Mouse (Mus musculus) liver, embryonic 14.5 days (tissue): ENCODE measurements at regions not wholly inside any gene's neighbourhood (a gene's known extent, or its start where the extent isn't known, plus 50 kb on each side); places are given as distances from the start of the nearest gene placed in this dataset.

Experiments used
- ATAC-seq: fragments of 200-750 bp; cut with Nextera tagmentation; 2 replicates; pipeline ENCODE4 v1.8.0; 2017; ENCODE audit warnings: moderate number of reproducible peaks, mild to moderate bottlenecking, moderate library complexity; ENCODE audit not compliant: insufficient read depth
- DNase-seq, 3 experiments: peaks; one replicate each; pipeline ENCODE4 v3.0.0-alpha.2; 2012 to 2013; ENCODE audit warnings: low read depth in 3 of 3, low spot score in 3 of 3
- H3K27ac ChIP-seq: fragments of 300-500 bp; sonication (generic); 2 replicates; pipeline ENCODE4 v1.5.1; 2014; ENCODE audit warnings: moderate library complexity, mild to moderate bottlenecking, control low read depth, inconsistent platforms
- H3K27me3 ChIP-seq: fragments of 300-500 bp; sonication (generic); 2 replicates; pipeline ENCODE4 v1.6.1; 2014; ENCODE audit warnings: mild to moderate bottlenecking, low read length, moderate library complexity; ENCODE audit not compliant: control insufficient read depth, insufficient read depth
- H3K36me3 ChIP-seq: fragments of 300-500 bp; sonication (generic); replicated peaks from 2 replicates; pipeline ENCODE4 v1.6.1; 2014; ENCODE audit warnings: low read depth; ENCODE audit not compliant: control insufficient read depth, insufficient read depth
- H3K4me1 ChIP-seq, 2 experiments: fragments of 200-500 bp in 1 of 2; fragments of 300-500 bp in 1 of 2; sonication (generic) in 1 of 2; replicated peaks; 2 replicates each; pipeline ENCODE4 v1.6.1; 2012 to 2014; ENCODE audit warnings: antibody characterized with exemption in 1 of 2, inconsistent platforms in 1 of 2, low read length in 1 of 2; ENCODE audit not compliant: control insufficient read depth in 2 of 2, insufficient read depth in 2 of 2
- H3K4me2 ChIP-seq: fragments of 300-500 bp; sonication (generic); 2 replicates; pipeline ENCODE4 v1.6.1; 2014; ENCODE audit warnings: low read depth, mild to moderate bottlenecking, control low read depth, moderate library complexity
- H3K4me3 ChIP-seq, 2 experiments: fragments of 200-500 bp in 1 of 2; fragments of 300-500 bp in 1 of 2; sonication (generic) in 1 of 2; 2 replicates each; pipeline ENCODE4 v1.5.1; 2012 to 2014; ENCODE audit warnings: low read depth in 2 of 2, low read length in 2 of 2, mild to moderate bottlenecking in 2 of 2, control low read depth in 1 of 2, inconsistent platforms in 1 of 2, moderate library complexity in 1 of 2; ENCODE audit not compliant: insufficient read depth in 1 of 2
- H3K9ac ChIP-seq: fragments of 300-500 bp; sonication (generic); replicated peaks from 2 replicates; pipeline ENCODE4 v1.6.1; 2014; ENCODE audit warnings: mild to moderate bottlenecking, control low read depth, moderate library complexity
- H3K9me3 ChIP-seq: fragments of 300-500 bp; sonication (generic); 2 replicates; pipeline ENCODE4 v1.6.1; 2016; ENCODE audit warnings: low read length, mixed read lengths; ENCODE audit not compliant: control insufficient read depth
- CTCF ChIP-seq: IDR thresholded peaks from 2 replicates; pipeline ENCODE4 v1.5.1; 2016; ENCODE audit warnings: antibody characterized with exemption, low read depth, control low read depth
- EP300 ChIP-seq: IDR thresholded peaks from 2 replicates; pipeline ENCODE4 v1.6.1; 2016; ENCODE audit warnings: antibody characterized with exemption, low read depth
- WGBS: fragments of 180-500 bp; shearing (Covaris S2); extraction: QIAGEN DNeasy Blood & Tissue Kit; methylation state at CpG from one replicate; pipeline ENCODE4 v1.1.7; 2014; ENCODE audit not compliant: insufficient replicate concordance; 5-methylcytosine and 5-hydroxymethylcytosine counted together

- TF ChIP-seq EP300 (no peak), CTCF (no peak)
These were observed 133.0 kb downstream of the Tsen15 start for GRCm38 (mm10) chr1:152253486-152253885.

GRCm38 (mm10) chr1:152252658-152253267, 133.7 kb downstream of the Tsen15 start:
- TF ChIP-seq CTCF: no peak
- Histone ChIP-seq H3K4me1 (no peaks in the 10 kb centered on the region), H3K4me2 (no peak overlapping the region), H3K27me3 (no peaks in the 10 kb centered on the region), H3K4me3 (no peak overlapping the region), H3K36me3 (no peaks in the 10 kb centered on the region), H3K9ac (no peak overlapping the region), H3K9me3 (no peaks in the 10 kb centered on the region), H3K27ac (no peak overlapping the region)
- no peak for DNase-seq
- no peak for ATAC-seq
- WGBS: 34% methylated on average over 9 of the region's 9 CpGs

More at GRCm38 (mm10) chr1:152253486-152253885, 133.0 kb downstream of the Tsen15 start:
- Histone ChIP-seq H3K4me1 (no peaks in the 10 kb centered on the region), H3K4me3 (no peak overlapping the region), H3K36me3 (no peaks in the 10 kb centered on the region), H3K9ac (no peak overlapping the region), H3K9me3 (no peaks in the 10 kb centered on the region), H3K27ac (no peak overlapping the region), H3K27me3 (no peaks in the 10 kb centered on the region), H3K4me2 (no peak overlapping the region)
- WGBS: 43% methylated on average over 4 of the region's 4 CpGs
- DNase-seq (no peak), ATAC-seq (no peak)

- Histone ChIP-seq H3K36me3 (no peaks in the 10 kb centered on the region), H3K9me3 (no peaks in the 10 kb centered on the region), H3K4me3 (no peak overlapping the region), H3K4me2 (no peak overlapping the region), H3K4me1 (no peaks in the 10 kb centered on the region), H3K9ac (no peak overlapping the region), H3K27me3 (no peaks in the 10 kb centered on the region), H3K27ac (no peak overlapping the region)
- ATAC-seq: no peak
- no peak for TF ChIP-seq EP300
- TF ChIP-seq CTCF: no peak
- no peak for DNase-seq
- 83% methylated on average over 9 of the region's 9 CpGs for WGBS
These were observed 145.5 kb downstream of the Tsen15 start for GRCm38 (mm10) chr1:152241026-152241425.

GRCm38 (mm10) chr1:152239376-152239775, 147.1 kb downstream of the Tsen15 start:
- no peak overlapping the region for H3K27ac ChIP-seq
- H3K9me3 ChIP-seq: no peaks in the 10 kb centered on the region
- no peak overlapping the region for H3K4me2 ChIP-seq
- 69% methylated on average over 6 of the region's 6 CpGs for WGBS
- TF ChIP-seq CTCF: no peak
- no peak for TF ChIP-seq EP300
- H3K27me3 ChIP-seq: no peaks in the 10 kb centered on the region
- H3K9ac ChIP-seq: no peak overlapping the region
- no peak overlapping the region for H3K4me3 ChIP-seq
- DNase-seq (no peak), ATAC-seq (no peak)
- H3K4me1 ChIP-seq: no peaks in the 10 kb centered on the region
- H3K36me3 ChIP-seq: no peaks in the 10 kb centered on the region

GRCm38 (mm10) chr1:152235212-152235792, 145.4 kb upstream of the 1700025G04Rik start:
- Histone ChIP-seq H3K9ac (no peak overlapping the region), H3K9me3 (no peaks in the 10 kb centered on the region), H3K27me3 (no peaks in the 10 kb centered on the region), H3K4me1 (no peaks in the 10 kb centered on the region), H3K36me3 (no peaks in the 10 kb centered on the region), H3K4me2 (no peak overlapping the region), H3K27ac (no peak overlapping the region), H3K4me3 (no peak overlapping the region)
- TF ChIP-seq CTCF (no peak), EP300 (no peak)
- 75% methylated on average over 4 of the region's 4 CpGs for WGBS
- no peak for DNase-seq
- ATAC-seq: no peak
